Mouse (Mus musculus) hindbrain, postnatal 0 days (tissue): Measurements from ENCODE around the gene Gpd2. TPM values are rescaled to one million over a fixed set of nuclear protein-coding genes. Genes with fewer than 3 reads are reported as not detected.

ENCODE experiments used
- ATAC-seq: fragments of 200-750 bp; cut with Nextera tagmentation; 2 replicates; pipeline ENCODE4 v1.8.0; 2017; ENCODE audit warnings: mild to moderate bottlenecking, moderate TSS enrichment, moderate library complexity
- DNase-seq: peaks from one replicate; pipeline ENCODE4 v3.0.0-alpha.2; 2015; ENCODE audit warnings: low spot score
- H3K27ac ChIP-seq: fragments of 300-500 bp; sonication (generic); 2 replicates; pipeline ENCODE4 v1.5.1; 2014; ENCODE audit warnings: mild to moderate bottlenecking
- H3K27me3 ChIP-seq: fragments of 300-500 bp; sonication (generic); 2 replicates; pipeline ENCODE4 v1.6.1; 2014; ENCODE audit warnings: low read length, mixed read lengths; ENCODE audit not compliant: insufficient read depth
- H3K36me3 ChIP-seq: fragments of 300-500 bp; sonication (generic); 2 replicates; pipeline ENCODE4 v1.6.1; 2014; ENCODE audit warnings: low read length, mixed read lengths; ENCODE audit not compliant: insufficient read depth
- H3K4me1 ChIP-seq: fragments of 300-500 bp; sonication (generic); 2 replicates; pipeline ENCODE4 v1.6.1; 2014; ENCODE audit warnings: antibody characterized with exemption, low read length, mixed read lengths; ENCODE audit not compliant: insufficient read depth
- H3K4me2 ChIP-seq: fragments of 300-500 bp; sonication (generic); 2 replicates; pipeline ENCODE4 v1.6.1; 2014; ENCODE audit warnings: low read depth, mild to moderate bottlenecking, low read length, moderate library complexity, mixed read lengths
- H3K4me3 ChIP-seq: fragments of 300-500 bp; sonication (generic); 2 replicates; pipeline ENCODE4 v1.5.1; 2014; ENCODE audit warnings: low read length
- H3K9ac ChIP-seq: fragments of 300-500 bp; sonication (generic); replicated peaks from 2 replicates; pipeline ENCODE4 v1.6.1; 2014; ENCODE audit warnings: mild to moderate bottlenecking, low read length, moderate library complexity, mixed read lengths
- H3K9me3 ChIP-seq: fragments of 300-500 bp; sonication (generic); 2 replicates; pipeline ENCODE4 v1.6.1; 2016; ENCODE audit warnings: low read length, mixed read lengths
- CTCF ChIP-seq: IDR thresholded peaks from 2 replicates; pipeline ENCODE4 v1.5.1; 2016; ENCODE audit warnings: antibody characterized with exemption, control low read depth, low read depth
- WGBS: fragments of 180-500 bp; shearing (Covaris S2); extraction: QIAGEN DNeasy Blood & Tissue Kit; methylation state at CpG from one replicate; pipeline ENCODE4 v1.1.7; 2014; 5-methylcytosine and 5-hydroxymethylcytosine counted together
- polyA plus RNA-seq: library from polyadenylated mRNA; unstranded; fragments of >200 nt; fragmentation: Nextera tagmentation; extraction: Ambion mirVana; gene quantifications from 2 replicates; pipeline ENCODE4 v1.2.1, GENCODE M21; 2015
- total RNA-seq: library from RNA; depleted of rRNA; stranded (reverse); fragments of >200 nt; gene quantifications from 2 replicates; pipeline ENCODE4 v1.2.3, GENCODE M21; 2014

Gpd2 gene
- total and polyA plus RNA-seq, 2 experiments from 2014 or later, result 31.5 to 38.8 TPM

GRCm38 (mm10) chr2:57296069-57296468 is 58.6 kb downstream of the Gpd2 start:
- no peak for DNase-seq
- WGBS, result 70% methylated on average over 4 of the region's 4 CpGs
- H3K4me1 ChIP-seq, result no peaks in the 10 kb centered on the region
- TF ChIP-seq CTCF, result no peak
- 0 out of 2 replicates have a peak, but pooled peaks have one; percentile 21 for ATAC-seq
- H3K36me3 ChIP-seq, result no peaks in the 10 kb centered on the region
- no peaks in the 10 kb centered on the region for H3K9me3 ChIP-seq
- no peak overlapping the region for H3K27ac ChIP-seq
- no peaks in the 10 kb centered on the region for H3K27me3 ChIP-seq
- no peak overlapping the region for H3K9ac ChIP-seq
- no peak overlapping the region for H3K4me2 ChIP-seq
- H3K4me3 ChIP-seq, result no peak overlapping the region

- no peaks in the 10 kb centered on the region for H3K4me1 ChIP-seq
- ATAC-seq, result no peak
- TF ChIP-seq CTCF, result no peak
- no peaks in the 10 kb centered on the region for H3K36me3 ChIP-seq
- no peaks in the 10 kb centered on the region for H3K27me3 ChIP-seq
- H3K9me3 ChIP-seq, result no peaks in the 10 kb centered on the region
- H3K27ac ChIP-seq, result no peak overlapping the region
- no peak overlapping the region for H3K4me2 ChIP-seq
- no peak overlapping the region for H3K4me3 ChIP-seq
- DNase-seq, result no peak
- no peak overlapping the region for H3K9ac ChIP-seq
- WGBS, result 92% methylated on average over 4 of the region's 4 CpGs
Observed at GRCm38 (mm10) chr2:57297226-57297625, 59.8 kb downstream of the Gpd2 start.

DNA sequence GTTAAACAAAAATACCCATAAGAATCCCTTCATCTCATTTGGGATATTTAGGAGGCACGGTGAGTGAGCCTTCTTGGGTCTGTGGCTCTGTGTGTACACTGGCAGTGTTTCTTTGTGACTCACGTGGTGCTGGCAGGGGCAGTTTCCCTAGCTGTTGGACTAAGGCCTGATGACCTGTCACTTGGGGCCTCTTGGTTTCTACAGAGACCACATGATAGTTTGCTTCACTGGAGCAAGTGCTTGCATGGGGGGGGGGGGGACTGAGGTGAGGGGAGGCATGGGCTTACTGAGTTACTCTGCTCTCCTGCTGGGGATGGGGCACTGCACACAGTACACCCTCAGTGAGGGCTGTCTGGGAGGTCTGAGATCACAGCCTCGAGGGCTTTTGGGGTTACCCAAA is 64.1 kb downstream of the Gpd2 start:
- ATAC-seq, result peak; percentile 73; the same call in 1 of the 2 replicates
- 42% methylated on average over 3 of the region's 3 CpGs for WGBS

GRCm38 (mm10) chr2:57304212-57304611 is 66.8 kb downstream of the Gpd2 start:
- Histone ChIP-seq H3K4me2 (no peak overlapping the region), H3K36me3 (no peaks in the 10 kb centered on the region)
- DNase-seq, result no peak

More for the DNA sequence above, 64.1 kb downstream of the Gpd2 start:
- Histone ChIP-seq H3K4me2 (no peak overlapping the region), H3K36me3 (no peaks in the 10 kb centered on the region), H3K27ac (no peak overlapping the region), H3K9ac (no peak overlapping the region), H3K27me3 (no peaks in the 10 kb centered on the region), H3K4me3 (no peak overlapping the region), H3K9me3 (no peaks in the 10 kb centered on the region), H3K4me1 (no peaks in the 10 kb centered on the region)
- peak; percentile 31 for DNase-seq
- TF ChIP-seq CTCF, result no peak

GRCm38 (mm10) chr2:57312268-57312797 is 74.9 kb downstream of the Gpd2 start:
- 62% methylated on average over 7 of the region's 7 CpGs for WGBS
- no peaks in the 10 kb centered on the region for H3K4me1 ChIP-seq
- no peak overlapping the region for H3K9ac ChIP-seq
- H3K27ac ChIP-seq, result no peak overlapping the region
- no peak for ATAC-seq
- H3K36me3 ChIP-seq, result no peaks in the 10 kb centered on the region
- peak; percentile 12 for DNase-seq
- no peak overlapping the region for H3K4me3 ChIP-seq
- no peaks in the 10 kb centered on the region for H3K27me3 ChIP-seq
- no peaks in the 10 kb centered on the region for H3K9me3 ChIP-seq
- TF ChIP-seq CTCF, result no peak
- no peak overlapping the region for H3K4me2 ChIP-seq

More at GRCm38 (mm10) chr2:57304212-57304611, 66.8 kb downstream of the Gpd2 start:
- no peaks in the 10 kb centered on the region for H3K27me3 ChIP-seq
- H3K27ac ChIP-seq, result no peak overlapping the region
- no peak overlapping the region for H3K4me3 ChIP-seq
- no peak for TF ChIP-seq CTCF
- no peaks in the 10 kb centered on the region for H3K4me1 ChIP-seq
- no peak for ATAC-seq
- no peaks in the 10 kb centered on the region for H3K9me3 ChIP-seq
- 72% methylated on average over 4 of the region's 4 CpGs for WGBS
- H3K9ac ChIP-seq, result no peak overlapping the region

DNA sequence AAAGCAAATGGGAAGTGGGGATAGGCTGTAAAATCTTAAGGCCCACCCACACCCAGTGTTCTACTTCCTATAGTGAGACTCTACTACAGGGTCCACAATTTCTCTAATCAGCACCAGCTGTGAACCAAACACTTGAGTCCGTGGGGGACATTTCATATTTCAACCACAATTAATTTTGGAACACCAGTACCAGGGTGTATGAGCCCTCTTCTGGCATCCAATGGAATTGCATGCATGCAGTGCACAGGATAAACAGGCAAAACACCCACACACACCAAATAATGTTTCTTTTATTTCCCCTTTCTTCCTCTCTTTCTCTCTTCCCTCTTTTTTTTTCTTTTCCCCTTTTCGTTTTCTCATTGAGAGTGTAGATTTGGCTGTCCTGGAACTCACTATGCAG is 78.6 kb downstream of the Gpd2 start:
- 58% methylated on average over 2 of the region's 2 CpGs for WGBS
- Histone ChIP-seq H3K4me3 (no peak overlapping the region), H3K9ac (no peak overlapping the region), H3K27ac (no peak overlapping the region), H3K9me3 (no peaks in the 10 kb centered on the region), H3K4me1 (no peaks in the 10 kb centered on the region), H3K4me2 (no peak overlapping the region), H3K36me3 (no peaks in the 10 kb centered on the region), H3K27me3 (no peaks in the 10 kb centered on the region)
- ATAC-seq (no peak), DNase-seq (peak; percentile 46)
- TF ChIP-seq CTCF, result peak; percentile 73

DNA sequence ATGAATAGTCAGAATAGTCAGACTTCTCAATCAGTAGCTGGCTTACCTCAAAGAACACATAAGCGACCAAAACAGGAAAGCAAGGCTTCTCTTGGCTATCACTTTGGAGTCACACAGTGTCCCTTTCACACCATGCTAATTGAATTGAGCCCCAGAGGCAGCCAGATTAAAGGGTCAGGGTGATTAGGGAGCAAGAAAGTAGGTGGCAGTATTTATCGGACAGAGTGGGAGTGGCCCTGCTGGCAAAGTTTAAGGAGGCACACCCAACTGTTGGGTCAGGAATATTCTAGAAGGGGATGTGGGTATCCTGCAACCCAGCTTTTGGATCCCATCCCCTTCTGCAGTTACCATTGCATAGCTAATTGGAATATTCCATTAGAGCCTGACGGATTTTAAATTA is 80.9 kb downstream of the Gpd2 start:
- no peaks in the 10 kb centered on the region for H3K9me3 ChIP-seq
- H3K9ac ChIP-seq, result no peak overlapping the region
- no peaks in the 10 kb centered on the region for H3K4me1 ChIP-seq
- no peak overlapping the region for H3K4me2 ChIP-seq
- TF ChIP-seq CTCF, result no peak
- H3K27ac ChIP-seq, result no peak overlapping the region
- H3K36me3 ChIP-seq, result no peaks in the 10 kb centered on the region
- 56% methylated on average over 3 of the region's 3 CpGs for WGBS
- no peak for ATAC-seq
- no peak overlapping the region for H3K4me3 ChIP-seq
- no peak for DNase-seq
- H3K27me3 ChIP-seq, result no peaks in the 10 kb centered on the region
